Mouse (Mus musculus) embryonic fibroblast, embryonic 13.5 days (primary cell): ENCODE data around the gene Crlf1. TPM values are rescaled to one million over a fixed set of nuclear protein-coding genes. Genes with fewer than 3 reads are reported as not detected.
"Not testable (repeated sequence)": the region's sequence is repeated elsewhere in the genome, so short reads cannot be mapped to it uniquely, and the experiment has no call there.

Experiments used
- H3K27ac ChIP-seq: 2 replicates; pipeline ENCODE4 v1.5.1; 2012; ENCODE audit warnings: low read length, control low read depth, inconsistent platforms; ENCODE audit not compliant: insufficient read depth
- H3K4me1 ChIP-seq: 2 replicates; pipeline ENCODE4 v1.6.1; 2011; ENCODE audit warnings: low read length; ENCODE audit not compliant: control insufficient read depth, insufficient read depth
- H3K4me3 ChIP-seq: 2 replicates; pipeline ENCODE4 v1.5.1; 2011; ENCODE audit warnings: mild to moderate bottlenecking, control low read depth, low read length; ENCODE audit not compliant: insufficient read depth
- CTCF ChIP-seq: IDR thresholded peaks from 2 replicates; pipeline ENCODE4 v1.5.1; 2011; ENCODE audit warnings: mild to moderate bottlenecking, control low read depth, low read length, moderate library complexity, borderline replicate concordance; ENCODE audit not compliant: insufficient read depth
- POLR2A ChIP-seq: IDR thresholded peaks from 2 replicates; pipeline ENCODE4 v1.6.1; 2011; ENCODE audit warnings: low read depth, mild to moderate bottlenecking, control low read depth, low read length, moderate library complexity
- polyA plus RNA-seq: library from polyadenylated mRNA; stranded (reverse); fragments of >200 nt; gene quantifications from 2 replicates; pipeline ENCODE4 v1.2.4, GENCODE M21; 2011; ENCODE audit warnings: low read depth; ENCODE audit not compliant: missing spikeins, insufficient read length

Crlf1 gene
- polyA plus RNA-seq, 1 experiment = 215 TPM

- Histone ChIP-seq H3K4me1 (peaks cover 8% of the 10 kb centered on the region; the same call in 1 of the 2 replicates), H3K27ac (peak overlapping the region; percentile 45), H3K4me3 (peak overlapping the region; percentile 56)
- TF ChIP-seq POLR2A (no peak; the same call in 1 of the 2 replicates), CTCF (no peak)
Measured at GRCm38 (mm10) chr8:70505698-70506327, 12.9 kb downstream of the Crlf1 start.

GRCm38 (mm10) chr8:70506328-70507026, 13.5 kb downstream of the Crlf1 start, which contains the start of gene Rex1bd:
Gene Rex1bd (minus strand): TSS chr8:70506752.
- Histone ChIP-seq H3K4me3 (peak within 1 kb of the TSS; percentile 56), H3K4me1 (peaks cover 8% of the 10 kb centered on the region; the same call in 1 of the 2 replicates)
- peak; percentile 68 for TF ChIP-seq POLR2A
- peak; percentile 70 for TF ChIP-seq CTCF

GRCm38 (mm10) chr8:70507027-70507393, 14.1 kb downstream of the Crlf1 start:
- H3K27ac ChIP-seq = no peak overlapping the region

More at GRCm38 (mm10) chr8:70506328-70507026, 13.5 kb downstream of the Crlf1 start, which contains the start of gene Rex1bd:
- H3K27ac ChIP-seq = peak within 1 kb of the TSS; percentile 45

GRCm38 (mm10) chr8:70509281-70509952, 16.5 kb downstream of the Crlf1 start:
- Histone ChIP-seq H3K27ac (no peak overlapping the region), H3K4me1 (peaks cover 5% of the 10 kb centered on the region; the same call in 1 of the 2 replicates), H3K4me3 (peak overlapping the region; percentile 98)
- TF ChIP-seq CTCF = no peak
- no peak for TF ChIP-seq POLR2A

More at GRCm38 (mm10) chr8:70507027-70507393, 14.1 kb downstream of the Crlf1 start:
- H3K4me3 ChIP-seq = no peak overlapping the region
- peaks cover 8% of the 10 kb centered on the region; the same call in 1 of the 2 replicates for H3K4me1 ChIP-seq
- TF ChIP-seq POLR2A (no peak; the same call in 1 of the 2 replicates), CTCF (no peak)

- Histone ChIP-seq H3K27ac (peak within 1 kb of the TSS; percentile 94), H3K4me1 (no peaks in the 10 kb centered on the region), H3K4me3 (peak within 1 kb of the TSS; percentile 98)
- no peak for TF ChIP-seq CTCF
- peak; percentile 86 for TF ChIP-seq POLR2A
Measured at GRCm38 (mm10) chr8:70510228-70510915, 17.4 kb downstream of the Crlf1 start, which contains the start of gene Uba52. Gene Uba52 (minus strand): TSS chr8:70510801.

GRCm38 (mm10) chr8:70511174-70511573, 18.2 kb downstream of the Crlf1 start:
- H3K4me1 ChIP-seq, H3K27ac ChIP-seq: not testable (repeated sequence)
- peak overlapping the region; percentile 98 for H3K4me3 ChIP-seq

GRCm38 (mm10) chr8:70511770-70512169, 18.8 kb downstream of the Crlf1 start:
- Histone ChIP-seq H3K4me3 (no peak overlapping the region), H3K4me1 (no peaks in the 10 kb centered on the region), H3K27ac (no peak overlapping the region)
- no peak for TF ChIP-seq POLR2A
- no peak for TF ChIP-seq CTCF

GRCm38 (mm10) chr8:70512253-70512903, 19.4 kb downstream of the Crlf1 start:
- Histone ChIP-seq H3K4me3 (no peak overlapping the region), H3K4me1 (no peaks in the 10 kb centered on the region), H3K27ac (no peak overlapping the region)
- TF ChIP-seq CTCF = no peak
- no peak for TF ChIP-seq POLR2A

- Histone ChIP-seq H3K27ac (no peak overlapping the region), H3K4me1 (no peaks in the 10 kb centered on the region), H3K4me3 (no peak overlapping the region)
- TF ChIP-seq POLR2A = no peak
- no peak for TF ChIP-seq CTCF
Measured at GRCm38 (mm10) chr8:70513441-70513840, 20.5 kb downstream of the Crlf1 start.
